ENCODE assay signal across 8 mouse cellular contexts in genomic region chr14:36863877-36864489, GRCm38 (mm10).
A peak's percentile ranks its signal among the peaks of the same experiment; 100 is the strongest.
DNase-seq lines count a peak whose midpoint lies in the region; ATAC-seq and TF ChIP-seq lines count a peak whose summit lies in the region.

No protein-coding gene starts in this region.

- 20% methylated on average over 15 of the region's 15 CpGs for WGBS in hindbrain, embryonic 11.5 days
- 20% methylated on average over 15 of the region's 15 CpGs for WGBS in lung, postnatal 0 days

- H3K4me1 ChIP-seq in hindbrain, embryonic 11.5 days (replicated peaks; ENCODE audit: control insufficient read depth, insufficient read depth, low read length), result no peaks in the 10 kb centered on the region
- H3K4me1 ChIP-seq in lung, postnatal 0 days (ENCODE audit: insufficient read depth, low read depth, low read length), result no peaks in the 10 kb centered on the region

- no peak overlapping the region for H3K9ac ChIP-seq in hindbrain, embryonic 11.5 days (ENCODE audit: low read depth, low read length)
- no peak overlapping the region for H3K9ac ChIP-seq in lung, postnatal 0 days (replicated peaks; ENCODE audit: low read depth)

- H3K36me3 ChIP-seq in hindbrain, embryonic 11.5 days (ENCODE audit: control insufficient read depth, insufficient read depth, low read length), result no peaks in the 10 kb centered on the region
- no peaks in the 10 kb centered on the region for H3K36me3 ChIP-seq in lung, postnatal 0 days (ENCODE audit: insufficient read depth, low read length)

- peak; percentile 41 for ATAC-seq in hindbrain, embryonic 11.5 days (ENCODE audit: low FRiP score)
- ATAC-seq in lung, postnatal 0 days, result peak; percentile 63

- no peaks in the 10 kb centered on the region for H3K9me3 ChIP-seq in hindbrain, embryonic 11.5 days (ENCODE audit: control insufficient read depth, low read length)
- no peaks in the 10 kb centered on the region for H3K9me3 ChIP-seq in lung, postnatal 0 days (ENCODE audit: low read length)

- H3K27me3 ChIP-seq in hindbrain, embryonic 11.5 days (ENCODE audit: control insufficient read depth, insufficient read depth, low read length), result no peaks in the 10 kb centered on the region
- H3K27me3 ChIP-seq in lung, postnatal 0 days (replicated peaks; ENCODE audit: insufficient read depth, low read length), result no peaks in the 10 kb centered on the region

- TF ChIP-seq EP300 in lung, postnatal 0 days (IDR thresholded peaks at IDR 0.05), result no peak

- TF ChIP-seq CTCF in lung, postnatal 0 days (IDR thresholded peaks at IDR 0.05), result peak; percentile 96

- no peak overlapping the region for H3K27ac ChIP-seq in hindbrain, embryonic 11.5 days (ENCODE audit: low read depth, low read length)
- no peak overlapping the region for H3K27ac ChIP-seq in lung, postnatal 0 days (ENCODE audit: low read length)

- H3K4me3 ChIP-seq in hindbrain, embryonic 11.5 days (ENCODE audit: low read depth, low read length), result no peak overlapping the region
- H3K4me3 ChIP-seq in lung, postnatal 0 days (ENCODE audit: low read depth, low read length), result peak overlapping the region; percentile 37

- peak; percentile 74 for DNase-seq in Muller cell, postnatal 12 days (ENCODE audit: inconsistent ontology term)
- peak; percentile 84 for DNase-seq in cerebellum, adult 9-10 months
- DNase-seq in frontal cortex, adult 2 months (ENCODE audit: extremely low spot score in 1 of 2, low spot score in 1 of 2), result peak; percentile 32 to 94
- peak; percentile 93 for DNase-seq in hindbrain, embryonic 11.5 days (ENCODE audit: low spot score)
- peak; percentile 93 to 94 for DNase-seq in layer of hippocampus, postnatal 10 days (ENCODE audit: low spot score in 2 of 2)
- peak; percentile 83 for DNase-seq in lung, postnatal 0 days (ENCODE audit: low spot score)
- peak; percentile 85 for DNase-seq in ovary, postnatal 10 days (ENCODE audit: low spot score)
- peak; percentile 91 for DNase-seq in thymus, postnatal 0 days (ENCODE audit: low spot score)

- H3K4me2 ChIP-seq in hindbrain, embryonic 11.5 days (replicated peaks; ENCODE audit: low read depth, low read length), result peak overlapping the region; percentile 25; the same call in 1 of the 2 replicates
- peak overlapping the region; percentile 58 for H3K4me2 ChIP-seq in lung, postnatal 0 days (replicated peaks; ENCODE audit: low read depth, low read length)
